Mouse (Mus musculus) MEL-GATA-1-ER (cell line): ENCODE measurements around the gene Foxo4.

Source experiments
- DNase-seq: peaks from one replicate; pipeline ENCODE4 v3.0.0-alpha.2; 2012; ENCODE audit warnings: low read depth; ENCODE audit errors: extremely low read depth

The Foxo4 gene

GRCm38 (mm10) chrX:101289037-101289436, 34.7 kb downstream of the Foxo4 start:
- no peak for DNase-seq

DNA sequence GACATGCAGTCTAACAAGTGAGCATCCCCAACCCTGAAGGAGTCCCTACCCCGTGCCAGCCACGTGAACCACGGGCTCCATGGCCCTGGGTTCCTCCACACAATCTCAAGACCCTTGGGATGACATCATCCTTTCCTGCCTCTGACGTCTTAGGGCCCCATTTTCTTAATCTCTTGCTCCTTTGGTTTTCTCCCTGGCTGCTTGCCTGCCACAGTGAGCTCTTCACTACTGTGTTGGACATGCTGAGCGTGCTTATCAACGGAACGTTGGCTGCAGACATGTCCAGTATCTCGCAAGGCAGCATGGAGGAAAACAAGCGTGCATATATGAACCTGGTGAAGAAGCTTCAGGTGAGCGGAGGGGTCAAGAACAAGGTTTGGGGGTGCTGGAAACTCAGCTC, 35.8 kb downstream of the Foxo4 start:
- no peak for DNase-seq

DNA sequence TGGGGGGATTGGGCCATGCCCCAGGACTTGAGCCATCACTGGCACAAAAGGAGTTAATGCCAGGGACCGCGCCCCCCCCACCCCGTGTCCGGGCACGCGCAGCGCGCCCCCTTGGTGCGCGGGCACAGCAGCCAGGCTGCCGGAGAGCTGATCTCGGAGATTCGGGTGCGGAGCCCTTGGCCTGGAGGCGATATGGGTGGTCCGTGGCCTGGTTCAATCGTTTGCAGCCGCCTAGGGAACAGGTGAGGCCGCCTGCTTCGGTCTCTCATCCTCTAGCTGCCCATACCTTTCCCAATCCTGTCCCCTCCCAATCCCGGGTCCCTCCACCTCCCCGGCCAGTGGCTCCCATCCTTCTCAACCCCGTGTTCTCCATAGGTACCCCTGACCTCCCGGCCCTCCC, 44.7 kb downstream of the Foxo4 start, which contains the start of gene Nlgn3:
Nlgn3 (plus strand) TSS at position 114 of the 400 bp plus-strand sequence.
- no peak for DNase-seq

GRCm38 (mm10) chrX:101299473-101300426, 45.4 kb downstream of the Foxo4 start:
- DNase-seq = no peak

- DNase-seq = no peak
Measured at GRCm38 (mm10) chrX:101300427-101301030, 46.2 kb downstream of the Foxo4 start.

DNA sequence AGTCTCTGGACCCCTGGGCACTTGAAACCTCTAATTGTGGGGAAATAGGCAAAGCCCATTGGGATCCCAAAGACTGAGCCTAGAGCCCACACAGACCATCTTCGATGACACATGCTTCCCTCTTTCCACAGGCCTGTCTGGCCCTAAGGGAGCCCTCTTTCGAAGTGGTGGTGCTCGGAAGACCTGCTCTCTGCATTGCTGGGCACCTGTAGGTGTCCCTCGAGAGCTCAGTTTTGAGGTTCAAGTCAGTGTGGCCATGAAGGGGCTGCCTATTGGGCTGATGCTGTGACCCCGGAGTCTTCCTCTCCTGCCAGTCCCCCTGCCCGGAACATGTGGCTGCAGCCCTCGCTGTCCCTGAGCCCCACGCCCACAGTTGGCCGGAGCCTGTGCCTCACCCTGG, 47.3 kb downstream of the Foxo4 start:
- no peak for DNase-seq

GRCm38 (mm10) chrX:101304646-101305045, 50.3 kb downstream of the Foxo4 start:
- no peak for DNase-seq

DNA sequence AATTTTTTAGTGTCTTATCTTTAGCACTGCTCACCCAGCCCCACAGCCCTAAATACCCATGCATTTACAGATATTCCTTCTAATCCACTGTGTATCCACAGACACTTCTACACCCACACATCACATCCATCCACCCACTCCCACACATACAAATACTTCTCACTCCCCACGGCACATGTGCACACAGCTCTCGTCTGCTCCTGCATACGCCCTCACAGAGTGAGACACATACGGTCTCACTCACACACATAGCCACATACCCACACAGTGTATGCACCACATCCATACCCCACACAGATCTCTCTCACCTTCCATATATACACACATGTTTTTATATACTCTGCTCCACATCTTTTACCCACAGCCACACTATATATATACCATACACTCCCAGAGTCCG, 55.0 kb downstream of the Foxo4 start:
- DNase-seq = no peak
